Mouse (Mus musculus) c-Kit-positive CD71-positive TER-119-positive erythroid progenitor cells, embryonic 14.5 days (primary cell): ENCODE data around the gene Lhx2.

Experiments
- DNase-seq: peaks from one replicate; pipeline ENCODE4 v3.0.0-alpha.2; 2013; ENCODE audit warnings: low spot score

Lhx2 gene

DNA sequence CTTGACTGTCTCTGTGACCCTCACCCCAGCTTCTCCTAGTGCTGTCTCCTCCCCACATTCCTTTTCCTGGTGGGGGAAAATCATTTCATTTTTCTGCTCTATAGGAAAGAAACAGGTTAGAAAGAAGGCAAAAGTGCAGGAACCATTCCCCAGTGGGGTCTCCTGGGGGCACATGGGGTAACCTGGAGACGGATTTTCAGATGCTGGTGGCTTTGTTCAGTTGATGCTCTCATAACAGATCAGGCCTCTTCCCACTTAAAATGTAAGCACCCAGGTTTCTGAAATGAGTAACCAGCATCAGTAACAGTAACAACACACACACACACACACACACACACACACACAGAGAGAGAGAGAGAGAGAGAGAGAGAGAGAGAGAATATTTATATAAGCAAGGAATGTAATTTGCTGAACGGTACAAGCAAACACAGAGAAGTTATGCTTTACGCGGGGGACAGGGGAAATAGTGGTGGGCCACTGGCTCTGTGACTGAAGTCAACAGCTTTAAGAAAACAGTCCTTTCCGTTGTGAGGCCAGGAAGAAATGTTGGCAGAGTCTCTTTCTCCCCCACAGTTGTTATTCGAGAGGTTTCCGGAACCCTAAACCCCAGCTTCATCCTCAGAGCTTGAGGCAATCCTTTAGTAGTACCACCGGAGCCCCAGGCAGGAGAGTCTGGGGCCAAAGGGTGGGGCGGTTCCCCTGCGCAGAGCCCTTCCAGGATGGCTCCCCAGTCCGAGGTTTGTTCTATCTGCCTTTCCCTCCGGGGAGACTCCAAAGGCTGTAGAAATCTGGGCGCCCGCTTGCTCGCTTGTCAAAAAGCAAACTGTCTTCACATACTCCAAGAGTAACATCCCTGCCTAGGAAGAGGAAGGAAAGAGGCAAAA, 8.0 kb downstream of the Lhx2 start:
- DNase-seq, result no peak

DNA sequence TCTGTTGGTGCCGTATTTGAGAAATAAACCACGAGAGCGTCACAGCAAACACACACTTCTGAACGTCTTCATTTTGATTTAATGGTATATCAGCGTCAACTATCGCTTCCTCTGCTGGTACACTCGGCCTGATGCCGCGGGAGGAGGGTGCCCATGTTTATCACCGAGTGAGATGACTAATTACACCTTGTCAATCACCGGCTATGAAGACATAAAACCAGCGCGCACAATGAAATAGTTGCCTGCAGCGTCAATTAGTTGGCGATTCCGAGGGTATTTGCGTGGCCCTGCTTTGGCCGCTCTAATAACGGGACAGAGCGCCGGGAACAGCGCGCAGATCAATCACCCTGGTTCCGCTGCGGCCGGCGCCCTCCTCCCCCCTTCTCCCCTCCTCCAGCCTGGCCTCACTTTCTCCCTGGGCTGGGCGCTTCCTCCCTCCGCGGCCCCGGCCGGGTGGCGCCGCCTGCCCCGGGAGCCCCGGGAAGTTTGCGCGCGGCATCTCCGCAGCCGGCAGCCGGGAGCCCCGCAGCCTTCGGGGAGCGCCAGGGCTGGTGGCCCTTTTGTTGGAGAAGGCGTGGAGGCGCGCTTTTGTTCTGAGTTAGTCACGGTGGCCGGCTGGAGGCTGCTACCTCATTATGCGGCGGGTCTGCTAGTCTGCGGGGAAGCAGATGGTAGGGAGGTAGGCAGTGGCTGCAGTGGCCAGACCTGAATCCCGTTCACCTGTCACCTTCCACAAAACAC, 8.9 kb downstream of the Lhx2 start:
- DNase-seq, result no peak

DNA sequence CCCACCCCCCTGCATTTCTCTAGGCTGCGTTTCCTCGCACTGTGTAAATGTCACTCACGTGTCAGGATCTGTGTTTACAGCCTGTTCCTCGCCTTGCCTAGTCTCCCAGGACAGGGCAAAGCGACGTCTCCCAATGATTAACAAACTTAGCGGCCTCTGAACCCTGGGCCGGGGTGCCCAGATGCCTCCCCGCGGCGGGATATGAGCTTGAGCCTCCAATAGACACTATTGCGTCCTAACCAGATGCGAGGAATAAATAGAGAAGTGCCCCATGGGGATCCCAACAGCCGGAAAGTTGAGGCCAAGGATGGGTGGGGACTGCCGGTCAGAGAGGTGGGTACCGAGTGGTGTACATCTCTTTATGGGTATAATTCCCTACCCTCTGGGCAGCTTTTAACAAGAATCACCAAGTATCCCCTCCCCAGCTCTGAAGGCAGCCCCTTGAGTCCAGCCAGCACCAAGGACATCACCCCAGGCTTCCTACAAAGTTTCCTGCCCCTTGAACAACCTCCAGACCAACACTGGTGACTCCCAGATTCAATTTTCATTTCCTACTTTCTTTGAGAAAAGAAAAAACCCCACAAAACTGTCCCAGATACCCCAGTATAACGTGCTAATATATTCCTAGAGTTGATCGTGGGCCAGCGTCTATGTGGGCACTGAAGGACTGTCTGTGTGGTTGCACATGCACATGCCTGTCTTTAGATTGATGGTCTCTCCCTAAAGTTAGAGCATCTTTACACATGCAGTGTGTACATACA, 9.8 kb downstream of the Lhx2 start:
- DNase-seq, result no peak

DNA sequence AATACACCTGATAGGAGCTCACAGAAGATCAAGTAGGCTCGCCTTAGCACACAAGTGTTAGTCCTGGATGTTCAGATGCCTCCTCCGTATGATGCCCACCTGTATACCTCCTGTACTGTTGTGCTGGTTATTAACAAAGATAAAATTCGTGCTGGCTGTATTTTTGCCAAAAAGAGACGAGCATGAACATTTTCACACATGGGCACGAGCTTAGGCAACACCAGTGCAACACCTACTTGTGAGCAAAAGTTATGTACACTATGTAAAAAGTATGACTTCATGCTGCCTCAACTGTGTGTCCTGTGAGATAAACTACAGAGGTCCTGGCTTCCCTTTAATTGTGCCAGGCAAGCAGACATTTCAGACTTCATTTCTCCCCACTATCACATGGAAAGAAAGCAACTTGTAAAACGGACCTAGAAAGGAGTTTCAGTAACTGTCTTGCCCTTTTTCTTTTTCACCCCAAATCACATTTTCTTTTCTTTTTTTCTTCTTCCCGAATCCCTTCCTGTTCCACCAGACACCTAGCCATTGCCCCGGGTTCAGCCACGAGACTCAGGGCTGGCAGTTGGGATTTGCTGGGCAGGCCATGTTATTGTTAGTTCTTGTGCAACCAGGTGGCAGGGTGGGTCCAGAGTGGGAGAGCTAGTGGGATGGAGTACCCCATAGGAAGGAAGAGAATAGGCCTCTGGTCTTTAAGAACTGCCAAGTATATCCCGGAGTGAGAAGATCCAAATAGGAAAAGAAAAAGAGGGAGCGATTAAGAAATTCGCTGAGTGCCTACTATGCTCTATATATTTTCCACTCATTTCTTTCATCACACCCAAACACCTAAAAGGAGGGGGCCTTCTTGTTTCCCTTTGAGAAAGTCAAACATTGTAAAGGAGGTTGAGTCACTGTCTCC, 10.6 kb downstream of the Lhx2 start:
- no peak for DNase-seq

DNA sequence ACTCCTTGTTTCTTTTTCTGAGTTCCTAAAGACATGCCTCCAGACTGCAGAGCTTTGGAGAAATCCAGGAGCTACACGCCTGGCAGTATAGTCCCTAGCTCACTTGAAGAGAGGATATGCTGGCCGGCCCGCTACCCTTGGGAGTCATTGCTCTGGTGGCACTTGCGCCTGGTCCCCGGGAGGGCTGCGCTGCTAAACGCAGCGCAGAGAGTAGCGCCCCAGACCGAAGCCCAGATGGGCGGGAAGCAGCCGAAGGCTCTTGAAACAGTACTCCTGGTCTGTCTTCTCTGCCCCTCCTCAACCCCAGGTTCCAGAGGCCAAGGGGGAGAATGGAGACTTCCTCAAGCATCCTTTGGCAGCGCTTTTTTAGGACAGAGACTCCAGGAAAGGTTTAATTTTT, 11.3 kb downstream of the Lhx2 start:
- DNase-seq, result no peak

DNA sequence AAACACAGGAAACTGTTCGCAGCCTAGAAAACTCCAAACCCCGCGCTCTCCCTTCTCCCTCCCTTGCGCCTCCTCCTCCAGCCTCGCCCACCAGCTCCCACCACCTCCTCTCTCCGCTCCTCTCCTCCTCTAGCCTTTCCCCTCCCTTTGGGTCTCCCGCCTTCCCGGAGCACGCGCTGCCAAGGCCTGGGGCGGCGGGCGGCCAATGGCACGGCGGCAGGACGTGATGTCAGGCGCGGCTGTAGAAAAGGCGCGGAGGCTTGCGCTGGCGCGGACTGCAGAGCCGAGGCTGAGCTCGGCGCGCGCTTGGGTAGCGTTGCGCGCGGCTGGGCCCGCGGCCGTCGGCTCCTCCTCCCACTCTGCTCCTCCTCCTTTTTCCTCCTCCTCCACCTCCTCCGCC, 11.7 kb downstream of the Lhx2 start:
- peak; percentile 20 for DNase-seq

DNA sequence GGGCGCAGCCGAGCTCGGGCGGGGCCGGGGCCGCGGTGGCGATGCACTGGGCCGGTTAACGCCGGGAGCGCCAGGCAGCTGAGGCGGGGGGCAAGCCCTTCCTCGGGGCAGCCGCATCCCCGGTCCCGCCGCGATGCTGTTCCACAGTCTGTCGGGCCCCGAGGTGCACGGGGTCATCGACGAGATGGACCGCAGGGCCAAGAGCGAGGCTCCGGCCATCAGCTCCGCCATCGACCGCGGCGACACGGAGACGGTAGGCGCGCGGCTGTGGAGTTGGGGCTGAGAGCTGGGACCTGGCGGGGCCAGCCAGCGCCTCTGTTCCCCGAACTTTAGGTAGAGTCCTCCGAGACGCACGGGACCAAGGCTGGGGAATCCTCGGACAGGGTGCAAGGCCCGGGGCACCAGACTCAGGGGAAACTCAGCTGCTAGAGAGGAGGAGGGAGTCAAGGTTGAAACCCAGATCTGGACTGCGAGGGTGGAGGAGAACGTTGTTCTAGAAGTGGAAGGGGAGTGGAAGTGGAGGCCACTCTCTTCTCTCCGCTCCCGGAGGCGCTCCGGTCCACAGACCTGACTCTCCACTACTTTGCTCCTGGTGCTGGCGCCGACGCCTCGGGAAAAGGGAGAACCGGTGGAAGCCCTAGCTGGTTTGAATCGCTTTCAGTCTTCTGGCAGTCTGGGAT, 12.7 kb downstream of the Lhx2 start:
- no peak for DNase-seq

DNA sequence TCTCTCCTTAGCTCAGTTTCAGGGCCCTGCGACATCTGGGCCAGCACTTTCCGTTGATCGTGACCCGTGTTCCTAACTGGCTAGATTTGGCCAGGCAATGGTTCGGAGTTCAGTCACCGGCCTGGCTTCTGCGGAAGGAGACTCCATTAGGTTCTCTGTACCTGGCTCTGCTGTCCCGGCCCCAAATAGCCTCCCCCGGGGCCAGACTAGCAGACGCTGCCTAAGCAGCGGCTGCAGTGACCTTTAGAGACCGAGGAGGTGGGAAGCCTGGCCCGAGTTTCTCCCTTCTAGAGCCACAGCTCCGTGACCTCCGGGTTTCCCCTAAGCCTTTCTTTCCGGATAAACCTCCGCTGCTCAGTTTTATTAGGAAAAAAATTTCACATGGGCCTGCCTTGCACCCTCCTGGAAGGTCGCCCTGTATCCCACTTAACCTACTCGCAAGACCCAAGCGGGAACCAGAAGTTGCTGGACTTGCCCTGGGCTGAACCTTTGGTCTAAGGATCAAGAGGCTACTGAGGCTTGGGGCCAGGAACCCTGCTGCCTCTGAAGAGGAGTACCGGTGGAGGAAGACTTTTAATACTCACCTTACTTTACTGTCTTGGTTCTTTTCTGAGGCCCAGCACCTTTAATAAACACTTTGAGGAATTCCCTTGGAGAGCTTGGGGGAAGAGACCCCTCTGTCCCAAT, 13.4 kb downstream of the Lhx2 start:
- no peak for DNase-seq

DNA sequence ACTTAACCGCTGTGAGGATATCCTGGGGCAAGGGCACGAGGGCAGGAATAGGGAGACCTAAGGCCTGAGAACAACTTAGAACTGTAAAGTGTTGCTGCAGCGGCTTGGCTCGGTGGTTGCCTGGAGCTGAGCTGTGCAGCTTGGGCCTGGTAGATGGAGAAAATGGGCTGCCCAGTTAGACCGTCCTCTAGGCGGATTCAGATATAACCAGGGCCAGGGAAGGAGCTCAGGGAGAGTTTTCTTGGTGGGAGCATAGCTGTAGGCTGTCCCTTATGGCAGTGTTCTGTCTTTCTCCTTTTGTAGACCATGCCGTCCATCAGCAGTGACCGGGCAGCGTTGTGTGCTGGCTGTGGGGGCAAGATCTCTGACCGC, 13.9 kb downstream of the Lhx2 start:
- DNase-seq, result no peak

DNA sequence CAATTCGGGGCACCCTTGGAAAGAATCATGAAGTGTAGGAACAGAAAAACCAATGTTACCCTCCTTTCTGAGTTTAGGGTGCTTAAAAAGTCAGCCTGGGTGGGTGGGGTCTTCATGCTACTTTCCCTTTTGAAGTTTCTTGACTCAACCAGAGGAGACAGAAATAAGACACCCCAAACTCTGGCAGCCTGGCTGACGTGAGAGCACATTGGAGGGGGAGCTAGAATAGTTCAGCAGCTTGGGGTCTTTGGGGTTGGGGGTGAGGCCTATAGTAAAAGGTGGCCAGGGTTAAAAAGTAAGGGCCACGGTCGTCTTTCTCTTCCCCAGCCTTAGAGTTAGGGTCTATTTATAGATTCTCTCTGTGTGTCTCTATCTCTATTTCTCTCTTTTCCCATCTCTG, 14.6 kb downstream of the Lhx2 start:
- DNase-seq, result no peak

DNA sequence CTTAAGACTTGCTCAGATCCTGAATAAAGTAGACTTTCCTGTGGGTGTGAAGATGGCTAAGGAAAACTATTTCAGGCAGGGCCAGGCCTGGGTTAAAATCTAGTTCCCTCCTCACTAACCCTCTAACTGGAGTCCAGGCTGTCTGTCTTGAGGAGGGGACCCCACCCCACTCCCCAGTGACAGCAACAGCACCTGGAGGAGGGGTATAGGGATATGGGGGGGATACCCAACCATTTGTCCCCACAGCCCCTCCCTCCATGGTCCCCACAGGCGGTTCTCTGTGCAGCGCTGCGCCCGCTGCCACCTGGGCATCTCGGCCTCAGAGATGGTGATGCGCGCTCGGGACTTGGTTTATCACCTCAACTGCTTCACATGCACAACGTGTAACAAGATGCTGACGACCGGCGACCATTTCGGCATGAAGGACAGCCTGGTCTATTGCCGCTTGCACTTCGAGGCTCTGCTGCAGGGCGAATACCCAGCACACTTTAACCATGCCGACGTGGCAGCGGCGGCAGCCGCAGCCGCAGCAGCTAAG, 15.2 kb downstream of the Lhx2 start:
- DNase-seq, result no peak

DNA sequence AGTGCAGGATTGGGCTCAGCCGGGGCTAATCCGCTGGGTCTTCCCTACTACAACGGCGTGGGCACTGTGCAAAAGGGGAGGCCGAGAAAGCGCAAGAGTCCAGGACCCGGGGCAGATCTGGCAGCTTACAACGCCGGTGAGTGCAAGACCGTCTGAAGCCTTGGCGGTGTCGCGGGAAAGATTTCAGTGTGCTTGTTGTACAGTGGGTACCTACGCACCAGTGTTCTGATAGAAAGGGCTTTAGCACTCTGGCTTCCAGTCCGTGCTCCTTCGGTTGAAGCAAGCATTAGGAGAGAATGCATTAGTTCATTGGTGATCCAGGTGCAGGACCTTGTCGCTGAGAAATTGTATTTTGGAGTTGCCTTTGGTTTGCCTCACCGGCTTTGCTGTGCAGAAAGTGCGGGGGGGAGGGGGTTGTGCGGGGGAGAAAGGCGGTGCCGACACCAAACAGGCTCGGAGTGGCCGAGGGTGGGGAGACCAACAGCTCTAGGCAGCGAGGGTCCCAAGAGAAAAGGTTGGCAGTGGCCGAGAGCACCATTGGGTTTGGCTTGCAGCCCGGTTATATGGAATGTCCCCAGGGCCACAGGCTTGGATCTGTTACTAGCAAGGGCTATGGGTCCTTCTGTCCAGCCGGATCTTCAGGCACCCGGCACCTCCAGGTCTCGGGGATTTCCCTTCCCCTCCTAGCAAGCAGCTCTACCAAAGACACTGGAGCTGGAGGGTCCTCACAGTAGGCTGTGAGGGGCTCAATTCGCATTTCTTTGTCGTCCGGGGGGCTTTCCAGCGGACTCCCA, 15.8 kb downstream of the Lhx2 start:
- no peak for DNase-seq

DNA sequence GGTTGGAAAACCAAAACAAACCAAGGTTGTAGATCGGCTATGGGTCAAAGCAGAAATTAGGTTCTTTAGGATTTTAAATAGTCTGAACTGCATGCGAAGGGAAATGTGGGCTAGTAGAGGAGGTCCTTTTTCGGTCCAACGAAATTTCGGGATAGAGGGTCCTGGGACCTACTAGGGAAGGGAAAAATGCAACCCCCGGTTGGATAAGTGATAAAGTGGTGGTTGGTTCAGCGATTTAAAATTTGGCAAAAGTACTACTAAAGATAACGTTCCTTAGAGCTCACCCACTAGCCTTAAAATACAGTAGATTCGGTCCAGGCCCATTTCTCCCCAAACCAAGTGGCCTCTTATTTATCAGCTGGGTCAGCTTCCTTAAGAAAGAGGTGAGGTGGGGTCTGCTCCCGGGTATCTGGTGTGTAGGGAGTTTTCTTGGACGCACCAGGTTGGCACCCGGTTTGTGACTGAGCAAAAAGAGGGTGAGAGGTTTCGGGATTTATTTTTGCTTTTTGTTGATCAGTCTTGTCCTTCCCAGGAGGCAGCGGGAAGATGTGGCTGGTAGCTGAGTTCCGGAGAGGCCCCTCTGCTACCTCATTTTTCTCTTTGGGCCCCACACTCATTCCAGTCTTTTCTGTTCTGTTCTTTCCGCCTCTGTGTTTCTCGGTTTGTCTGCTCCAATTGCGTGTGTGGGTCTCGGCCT, 16.8 kb downstream of the Lhx2 start:
- no peak for DNase-seq

DNA sequence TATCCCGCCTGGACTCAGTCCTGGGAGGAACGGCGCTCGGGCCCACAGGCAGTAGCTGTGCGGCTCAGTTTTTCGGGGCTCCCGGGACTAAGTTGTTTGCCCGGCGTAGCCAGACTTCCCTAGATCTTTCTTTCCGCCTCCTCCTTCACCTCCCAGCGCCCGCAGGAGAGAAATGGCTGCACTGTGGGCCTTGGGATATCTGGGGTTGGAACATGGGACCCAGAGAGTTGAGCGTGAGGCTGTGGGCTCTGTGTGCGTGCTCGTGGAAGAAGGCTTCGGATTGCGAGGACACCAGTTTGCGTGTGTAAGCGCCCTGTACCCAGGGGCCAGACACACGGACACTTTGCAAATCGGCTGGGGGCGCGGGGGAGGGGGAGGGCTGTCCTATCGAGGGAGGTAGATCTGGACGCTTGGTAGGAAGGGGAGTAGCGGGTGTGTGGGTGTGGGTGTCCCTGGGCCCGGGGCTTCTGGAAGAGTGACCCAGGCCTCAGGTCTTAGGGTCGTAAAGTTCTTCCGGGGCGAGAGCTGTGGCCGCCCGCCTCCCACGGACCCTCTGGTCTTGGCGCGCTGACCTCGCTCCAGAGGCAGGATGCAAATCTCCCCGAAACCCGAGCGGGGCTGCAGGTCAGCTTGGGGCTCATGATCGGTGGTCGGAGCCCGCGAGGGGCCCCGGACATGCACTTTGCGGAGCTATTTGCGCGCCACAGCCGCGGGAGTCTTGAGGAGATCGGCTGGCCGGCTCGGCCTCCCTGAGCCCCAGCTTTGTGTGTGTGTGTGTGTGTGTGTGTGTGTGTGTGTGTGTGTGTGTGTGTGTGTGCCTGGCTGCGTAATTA, 17.6 kb downstream of the Lhx2 start:
- DNase-seq, result no peak

DNA sequence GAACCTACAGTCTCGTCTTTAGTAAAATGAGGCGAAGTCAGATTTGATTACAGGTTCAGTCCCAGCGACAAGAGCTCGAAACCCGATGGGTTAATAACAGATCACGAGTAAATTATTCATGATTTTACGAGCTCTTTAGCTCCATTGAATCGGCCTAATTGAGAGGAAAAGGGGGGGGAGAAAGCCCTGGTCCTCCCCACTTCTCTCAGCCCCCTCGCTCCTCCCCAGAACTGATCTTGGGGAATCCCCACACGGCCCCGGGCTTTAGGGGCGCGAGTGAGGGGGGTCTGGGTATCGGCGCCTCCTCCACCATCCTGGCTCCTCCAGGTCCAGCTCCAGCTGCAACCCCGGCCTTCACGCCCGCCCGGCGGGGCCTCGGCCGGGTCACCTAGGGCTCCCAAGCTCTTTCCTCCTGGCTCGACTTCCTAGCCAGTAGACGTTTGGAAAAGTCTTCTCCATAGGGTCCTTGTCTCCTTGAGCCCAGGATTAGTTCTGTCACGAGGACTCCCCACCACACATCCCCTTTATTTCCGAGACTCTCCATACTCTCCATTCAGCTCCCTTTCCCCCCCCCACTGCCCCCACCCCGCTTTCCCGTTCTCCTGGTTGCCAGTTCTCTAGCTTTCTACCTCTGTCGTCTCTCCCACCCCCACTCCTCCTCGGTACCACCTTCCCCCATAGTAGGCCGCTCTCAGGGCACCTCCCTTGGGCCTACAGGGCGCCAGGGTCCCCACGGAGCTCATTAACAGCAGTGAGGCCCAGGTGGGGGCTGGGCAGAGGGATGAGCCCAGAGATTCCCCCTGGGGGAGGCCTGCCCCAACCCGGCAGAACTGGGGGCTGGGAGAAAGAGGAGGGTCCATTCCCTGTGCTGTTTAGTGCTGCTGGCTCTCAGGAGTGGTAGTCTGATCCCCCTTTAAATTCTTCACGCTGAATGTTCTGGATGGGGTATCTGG, 18.5 kb downstream of the Lhx2 start:
- no peak for DNase-seq

DNA sequence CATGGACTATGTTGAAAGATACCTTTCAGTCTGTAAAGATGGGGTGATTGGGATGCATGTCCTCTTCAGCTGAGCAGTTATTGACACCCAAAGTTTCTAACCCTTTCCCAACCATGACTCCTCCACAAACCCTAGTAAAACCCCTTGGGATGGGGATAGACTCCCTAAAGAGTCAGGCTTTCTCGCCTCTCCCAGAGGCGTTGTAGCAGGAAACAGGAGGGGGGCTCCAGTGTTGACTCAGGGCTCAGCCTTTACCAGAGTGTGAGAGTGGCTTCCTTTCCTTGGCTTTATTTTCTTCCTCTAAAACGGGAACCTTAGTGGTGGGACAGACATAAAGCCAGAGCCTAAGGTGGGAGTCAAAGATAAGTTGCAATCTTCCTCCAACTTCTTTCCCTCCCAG, 19.5 kb downstream of the Lhx2 start:
- DNase-seq, result no peak

DNA sequence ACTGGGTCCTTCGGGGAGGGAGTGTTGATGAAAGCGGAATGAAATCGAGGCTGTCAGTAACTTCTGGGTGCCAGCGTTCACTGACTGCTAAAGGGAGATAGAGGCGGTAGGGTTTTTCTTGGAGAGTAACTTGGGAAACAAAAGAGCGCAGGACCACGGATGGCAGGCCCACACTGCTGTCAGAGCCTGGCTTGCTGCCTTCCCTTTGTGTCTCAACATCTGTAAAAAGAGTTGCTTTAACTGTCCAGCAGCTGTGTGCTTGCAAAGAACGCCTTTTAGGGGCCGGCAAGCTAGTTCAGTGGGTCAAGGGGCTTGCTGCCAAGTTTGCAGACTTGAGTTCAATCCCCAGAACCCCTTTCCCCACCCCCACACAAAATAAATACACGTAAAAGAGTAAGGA, 20.1 kb downstream of the Lhx2 start:
- DNase-seq, result no peak
